In the genomic region with DNA sequence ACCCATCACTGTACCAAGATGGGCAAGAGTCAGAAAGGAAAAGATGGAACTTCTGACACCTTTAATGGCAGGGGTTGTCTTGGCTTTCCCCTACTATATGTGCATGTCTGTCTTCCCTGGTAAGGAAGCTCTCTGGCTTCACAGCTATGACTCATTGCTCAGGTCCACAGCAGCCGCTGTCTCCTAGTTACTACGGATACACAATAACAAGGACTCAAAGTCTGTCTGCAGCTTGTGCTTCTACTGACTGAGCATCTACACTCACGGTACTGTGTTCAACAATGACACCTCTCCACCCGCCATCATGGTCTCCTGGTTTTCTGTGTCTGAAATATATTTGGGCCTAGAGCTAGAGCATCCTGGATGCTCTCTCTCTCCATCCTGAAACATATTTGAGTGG, we compare ENCODE assay signal across 18 mouse cellular contexts. TPM values are rescaled to one million over a fixed set of nuclear protein-coding genes. Genes with fewer than 3 reads are reported as not detected.
DNase-seq lines count a peak whose midpoint lies in the region; ATAC-seq lines count a peak whose summit lies in the region.
"Had no signal": no experiment of that assay in that cellular context is flagged by ENCODE, and none has a peak within 500 bp of the region (broad histone marks: within the 10 kb centered on the region; RNA-seq: fewer than 3 reads in every experiment).

No protein-coding gene starts in this region.

- peak; percentile 35 for DNase-seq in adrenal gland, postnatal 14 days
- no peak for DNase-seq in adrenal gland, postnatal 25 days
- peak; percentile 45 for DNase-seq in right cerebral cortex, adult 18-20 months
- DNase-seq in right cerebral cortex, postnatal 4 days = no peak
- peak; percentile 45 for DNase-seq in Muller cell, postnatal 12 days (ENCODE audit: inconsistent ontology term)
- DNase-seq in induced T-regulatory cell, adult 2 months (ENCODE audit: low read depth) = peak; percentile 24
- DNase-seq in thymus, postnatal 0 days (ENCODE audit: low spot score) = no peak
- DNase-seq: cerebellum, adult 11 months; cerebellum, adult 8-10 months; gastrocnemius, adult 2 months; gastrocnemius, postnatal 25 days; heart, postnatal 10 days; heart, postnatal 4 days; kidney, adult 2 months had no signal

- no peak for ATAC-seq in activated CD4-positive, CD25-positive, alpha-beta regulatory T cell, adult 4 months
- ATAC-seq: forebrain, embryonic 16.5 days; intestine, embryonic 16.5 days had no signal

RNA-seq across cellular contexts. Expression of a gene that starts 37.7 kb away (rescaled TPM):
- total RNA-seq in adrenal gland, postnatal 14 days (2021) = 3.8 and 6.4 TPM in 2 replicates
- 2.6 and 4.2 TPM in 2 replicates for total RNA-seq in adrenal gland, postnatal 25 days (2021)
- polyA plus RNA-seq in thymus, postnatal 0 days (2015; fragmentation: Nextera tagmentation; extraction: Ambion mirVana) = 0.68 and 1.1 TPM in 2 replicates
- not detected for polyA plus RNA-seq in activated CD4-positive, CD25-positive, alpha-beta regulatory T cell, adult 4 months (2017; shearing (Covaris generic))
- total RNA-seq: granulocyte monocyte progenitor cell, adult 5-6 weeks had no signal

Comparison
In these comparisons a context has a peak if more than half of its experiments do, and no peak if none do; other contexts are left out.
1. DNase-seq: peak in adrenal gland, postnatal 14 days (single experiment), right cerebral cortex, adult 18-20 months (single experiment), Muller cell, postnatal 12 days (single experiment) and induced T-regulatory cell, adult 2 months (single experiment); none in adrenal gland, postnatal 25 days (single experiment), right cerebral cortex, postnatal 4 days (single experiment) and thymus, postnatal 0 days (single experiment).